Mouse (Mus musculus) MEL (cell line): ENCODE results near the gene Taar7f.
"Not testable (repeated sequence)": the region's sequence is repeated elsewhere in the genome, so short reads cannot be mapped to it uniquely, and the experiment has no call there.

Source experiments
- CTCF ChIP-seq, 3 experiments: IDR thresholded peaks in 2 of 3; conservative IDR thresholded peaks in 1 of 3; 2 replicates each; pipeline ENCODE4 v1.5.1; 2011 to 2012; ENCODE audit warnings: low read length in 3 of 3, low read depth in 2 of 3, mild to moderate bottlenecking in 2 of 3, improper control_type of control experiment in 1 of 3, inconsistent platforms in 1 of 3, mixed read lengths in 1 of 3, moderate library complexity in 1 of 3; ENCODE audit not compliant: control insufficient read depth in 1 of 3, insufficient read depth in 1 of 3, poor library complexity in 1 of 3, severe bottlenecking in 1 of 3
- POLR2AphosphoS2 ChIP-seq: IDR thresholded peaks from 2 replicates; pipeline ENCODE4 v1.6.1; 2011; ENCODE audit warnings: low read length, improper control_type of control experiment

GRCm38 (mm10) chr10:24074751-24075150, 25.4 kb downstream of the Taar7f start:
- TF ChIP-seq CTCF (IDR thresholded peaks at IDR 0.05 in 2 of 3, conservative IDR thresholded peaks at IDR 0.05 in 1 of 3; ENCODE audit: control insufficient read depth in 1 of 3, insufficient read depth in 1 of 3, low read depth in 2 of 3, low read length in 3 of 3, poor library complexity in 1 of 3, severe bottlenecking in 1 of 3); POLR2AphosphoS2: not testable (repeated sequence)
